In genomic region chr11:96578551-96579283, GRCm38 (mm10) we compare ENCODE assay signal across 10 mouse cellular contexts.
DNase-seq lines count a peak whose midpoint lies in the region; ATAC-seq lines count a peak whose summit lies in the region.
"Had no signal": no experiment of that assay in that cellular context is flagged by ENCODE, and none has a peak within 500 bp of the region (broad histone marks: within the 10 kb centered on the region; RNA-seq: fewer than 3 reads in every experiment).

No protein-coding gene starts in this region.

- peaks cover 34% of the 10 kb centered on the region for H3K4me1 ChIP-seq in kidney, embryonic 14.5 days (ENCODE audit: control insufficient read depth, insufficient read depth, low read length)
- no peaks in the 10 kb centered on the region; the same call in 1 of the 2 replicates for H3K4me1 ChIP-seq in liver, embryonic 11.5 days (replicated peaks; ENCODE audit: control insufficient read depth, insufficient read depth, low read length)
- H3K4me1 ChIP-seq in stomach, embryonic 14.5 days (ENCODE audit: control insufficient read depth, insufficient read depth, low read length) = peaks cover 26% of the 10 kb centered on the region; the same call in 1 of the 2 replicates

- H3K36me3 ChIP-seq in kidney, embryonic 14.5 days (ENCODE audit: control insufficient read depth, insufficient read depth, low read length) = no peaks in the 10 kb centered on the region
- H3K36me3 ChIP-seq in liver, embryonic 11.5 days (ENCODE audit: control insufficient read depth, insufficient read depth, low read length) = no peaks in the 10 kb centered on the region
- H3K36me3 ChIP-seq in stomach, embryonic 14.5 days (ENCODE audit: control insufficient read depth, insufficient read depth, low read length) = no peaks in the 10 kb centered on the region
- H3K36me3 ChIP-seq: G1E had no signal

- WGBS in kidney, embryonic 14.5 days = 3% methylated on average over 25 of the region's 25 CpGs
- WGBS in liver, embryonic 11.5 days = 32% methylated on average over 25 of the region's 25 CpGs
- WGBS in stomach, embryonic 14.5 days = 3% methylated on average over 25 of the region's 25 CpGs

- H3K27ac ChIP-seq in kidney, embryonic 14.5 days (ENCODE audit: low read depth, low read length) = peak overlapping the region; percentile 45; the same call in 1 of the 2 replicates
- no peak overlapping the region for H3K27ac ChIP-seq in liver, embryonic 11.5 days (ENCODE audit: low read depth, low read length)
- no peak overlapping the region; the same call in 1 of the 2 replicates for H3K27ac ChIP-seq in stomach, embryonic 14.5 days (ENCODE audit: low read length)
- H3K27ac ChIP-seq: macrophage had no signal

- DNase-seq in kidney, adult 8-10 months = no peak
- DNase-seq in forelimb bud, embryonic 11.5 days (ENCODE audit: low read depth, low spot score) = peak; percentile 40
- no peak for DNase-seq in liver, embryonic 11.5 days (ENCODE audit: low spot score)
- no peak for DNase-seq in Muller cell, postnatal 12 days (ENCODE audit: inconsistent ontology term)
- no peak for DNase-seq in left cerebral cortex, postnatal 10 days (ENCODE audit: extremely low spot score in 1 of 2, low spot score in 2 of 2)
- no peak for DNase-seq in frontal cortex, postnatal 10 days (ENCODE audit: low spot score in 2 of 2)

- H3K4me3 ChIP-seq in kidney, embryonic 14.5 days (ENCODE audit: low read length) = peak overlapping the region; percentile 22; the same call in 1 of the 2 replicates
- H3K4me3 ChIP-seq in liver, embryonic 11.5 days (ENCODE audit: low read depth, low read length) = 0 out of 2 replicates have a peak overlapping the region, but pooled peaks have one; percentile 0
- H3K4me3 ChIP-seq in stomach, embryonic 14.5 days (ENCODE audit: low read depth, low read length) = peak overlapping the region; percentile 8; the same call in 1 of the 2 replicates

- H3K9me3 ChIP-seq in kidney, embryonic 14.5 days (ENCODE audit: control insufficient read depth, low read length) = no peaks in the 10 kb centered on the region
- H3K9me3 ChIP-seq in liver, embryonic 11.5 days (ENCODE audit: control insufficient read depth, low read length) = no peaks in the 10 kb centered on the region
- no peaks in the 10 kb centered on the region for H3K9me3 ChIP-seq in stomach, embryonic 14.5 days (ENCODE audit: control insufficient read depth, low read depth, low read length)
- H3K9me3 ChIP-seq: G1E had no signal

- intact Hi-C loops in left cerebral cortex, postnatal 10 days (cut with DNase I) = no loop called here

- H3K9ac ChIP-seq in kidney, embryonic 14.5 days (ENCODE audit: low read depth, low read length) = no peak overlapping the region
- no peak overlapping the region for H3K9ac ChIP-seq in liver, embryonic 11.5 days (ENCODE audit: low read depth, low read length)
- no peak overlapping the region for H3K9ac ChIP-seq in stomach, embryonic 14.5 days (replicated peaks; ENCODE audit: low read depth, low read length)

- H3K4me2 ChIP-seq in kidney, embryonic 14.5 days (replicated peaks; ENCODE audit: low read depth, low read length) = peak overlapping the region; percentile 34
- H3K4me2 ChIP-seq in liver, embryonic 11.5 days = peak overlapping the region; percentile 50
- peak overlapping the region; percentile 42 for H3K4me2 ChIP-seq in stomach, embryonic 14.5 days (replicated peaks; ENCODE audit: low read depth, low read length)

- peak; percentile 75 for ATAC-seq in kidney, embryonic 14.5 days (ENCODE audit: low FRiP score, low TSS enrichment)
- no peak for ATAC-seq in liver, embryonic 11.5 days (replicated peaks; ENCODE audit: low FRiP score)
- ATAC-seq in stomach, embryonic 14.5 days (ENCODE audit: insufficient number of reproducible peaks, insufficient read depth, low FRiP score, low read depth) = peak; percentile 56; the same call in 1 of the 2 replicates

- no peaks in the 10 kb centered on the region for H3K27me3 ChIP-seq in kidney, embryonic 14.5 days (ENCODE audit: control insufficient read depth, insufficient read depth, low read length)
- no peaks in the 10 kb centered on the region for H3K27me3 ChIP-seq in liver, embryonic 11.5 days (replicated peaks; ENCODE audit: control insufficient read depth, insufficient read depth, low read length)
- H3K27me3 ChIP-seq in stomach, embryonic 14.5 days (ENCODE audit: control insufficient read depth, insufficient read depth, low read length) = no peaks in the 10 kb centered on the region
